Mouse (Mus musculus): Measurements from ENCODE around the gene Ccdc184.

The Ccdc184 gene

GRCm38 (mm10) chr15:98166963-98167644 lies at the start of gene Ccdc184:
Gene Ccdc184 (plus strand): TSS chr15:98167158.
- no peak for DNase-seq (ENCODE audit: low read depth, low spot score)

DNA sequence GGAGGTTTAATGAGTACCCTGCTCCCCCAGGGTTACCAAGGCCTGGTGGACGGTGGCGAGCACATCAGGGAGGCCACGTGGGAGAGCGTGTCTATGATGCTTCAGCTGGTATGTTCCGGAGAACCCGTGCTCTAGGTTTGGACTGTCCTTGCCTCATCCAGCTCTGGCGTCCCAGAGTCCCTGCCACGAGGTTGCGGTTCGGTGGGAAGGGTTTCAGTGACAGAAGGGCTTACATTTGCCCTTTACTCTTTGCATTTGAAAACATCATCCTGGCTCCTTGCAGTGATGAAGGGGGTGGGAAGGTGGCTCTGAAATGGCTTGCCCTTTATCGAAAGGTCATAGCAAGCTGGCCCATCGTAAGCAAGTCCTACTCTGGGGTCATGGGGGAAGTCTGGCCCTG lies 47.6 kb upstream of the Ccdc184 start:
- no peak for DNase-seq (ENCODE audit: low read depth, low spot score)

- DNase-seq (ENCODE audit: low read depth, low spot score), result no peak
These were observed 46.1 kb upstream of the Ccdc184 start for GRCm38 (mm10) chr15:98120831-98121230.

DNA sequence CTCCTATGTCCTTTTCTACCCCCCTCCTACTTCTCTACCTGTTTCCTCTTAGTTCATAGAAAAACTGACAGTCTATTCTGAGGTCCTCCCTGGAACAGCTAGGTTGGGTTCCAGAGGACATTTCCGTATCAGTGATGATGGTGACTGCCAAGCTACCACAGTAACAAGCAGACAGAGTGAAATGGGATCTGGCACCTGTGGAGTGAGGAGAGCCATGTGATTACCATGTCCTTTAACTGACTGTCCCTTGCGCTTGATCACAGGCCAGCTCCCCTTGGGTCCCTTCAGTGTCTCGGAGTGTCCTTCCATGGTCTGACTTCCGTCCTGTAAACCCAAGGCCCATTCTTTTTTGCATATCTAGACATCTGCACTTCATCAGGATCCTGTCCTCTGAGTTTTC lies 36.0 kb upstream of the Ccdc184 start:
- DNase-seq (ENCODE audit: low read depth, low spot score), result no peak

DNA sequence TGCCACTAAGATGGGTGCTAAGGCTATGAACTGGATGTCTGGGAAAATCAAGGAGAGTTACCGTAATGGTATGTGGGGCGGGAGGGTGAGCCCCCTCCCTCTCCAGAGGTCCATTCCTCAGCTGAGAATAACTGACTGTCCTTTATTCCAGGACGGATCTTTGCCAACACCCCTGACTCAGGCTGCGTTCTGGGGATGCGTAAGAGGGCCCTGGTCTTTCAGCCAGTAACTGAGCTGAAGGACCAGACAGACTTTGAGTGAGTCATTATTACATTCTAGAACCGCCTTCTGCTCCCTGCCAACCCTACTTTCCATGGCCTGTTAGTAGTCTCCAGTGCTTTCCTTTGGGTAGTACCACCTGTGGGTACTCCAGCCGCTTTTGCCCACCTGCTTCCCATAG lies 35.5 kb upstream of the Ccdc184 start:
- DNase-seq (ENCODE audit: low read depth, low spot score), result no peak

DNA sequence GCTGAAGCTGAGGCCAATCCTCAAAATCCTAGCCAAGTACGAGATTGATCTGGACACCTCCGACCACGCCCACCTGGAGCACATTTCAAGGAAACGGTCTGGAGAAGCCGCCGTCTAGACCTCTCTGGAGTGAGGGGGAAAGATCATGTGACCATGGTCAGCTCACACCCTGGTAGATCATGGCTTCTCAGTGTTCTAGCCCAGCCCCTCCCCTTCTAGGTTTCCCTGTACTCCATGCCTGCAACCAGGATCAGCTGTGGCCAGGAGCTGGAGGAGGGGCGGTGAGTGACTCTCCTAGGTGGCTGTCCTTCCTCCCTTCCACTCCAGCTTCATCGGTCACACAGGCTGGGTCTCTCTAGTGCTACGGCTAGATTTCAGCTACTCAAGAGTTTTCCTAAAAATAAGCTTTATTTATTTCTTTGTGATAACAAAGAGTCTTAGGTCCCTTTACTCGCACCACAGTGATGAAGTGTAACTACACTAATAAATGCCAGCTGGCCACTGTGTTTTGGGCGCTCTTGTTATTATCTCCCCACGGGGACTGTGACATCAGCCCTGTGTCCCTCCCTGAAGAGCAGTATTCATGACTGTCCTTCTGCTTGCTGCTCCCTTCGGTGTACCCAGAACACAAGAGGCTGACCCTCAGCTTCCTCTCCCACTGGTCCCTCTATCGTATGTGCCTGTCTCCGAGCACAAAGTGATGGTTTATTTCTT lies 34.9 kb upstream of the Ccdc184 start:
- no peak for DNase-seq (ENCODE audit: low read depth, low spot score)

DNA sequence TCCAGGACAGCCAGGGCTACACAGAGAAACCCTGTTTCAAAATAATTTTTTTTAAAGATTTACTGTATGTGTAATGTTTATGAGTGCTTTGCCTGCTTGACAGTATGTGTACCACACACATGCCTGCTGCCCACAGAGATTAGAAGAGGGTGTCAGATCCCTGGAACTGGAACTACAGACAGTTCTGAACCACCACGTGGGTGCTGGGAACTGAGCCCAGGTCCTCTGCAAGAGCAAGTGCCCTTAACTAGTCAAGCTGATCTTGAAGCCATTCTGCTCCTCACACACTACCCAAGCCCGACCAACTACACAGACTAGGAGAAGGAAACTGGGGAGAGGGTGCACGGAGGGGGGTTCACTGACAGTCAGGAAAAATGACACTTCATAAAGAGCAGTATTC lies 33.5 kb upstream of the Ccdc184 start:
- DNase-seq (ENCODE audit: low read depth, low spot score), result no peak

- DNase-seq (ENCODE audit: low read depth, low spot score), result no peak
These were observed 32.9 kb upstream of the Ccdc184 start for GRCm38 (mm10) chr15:98134034-98134433.

DNA sequence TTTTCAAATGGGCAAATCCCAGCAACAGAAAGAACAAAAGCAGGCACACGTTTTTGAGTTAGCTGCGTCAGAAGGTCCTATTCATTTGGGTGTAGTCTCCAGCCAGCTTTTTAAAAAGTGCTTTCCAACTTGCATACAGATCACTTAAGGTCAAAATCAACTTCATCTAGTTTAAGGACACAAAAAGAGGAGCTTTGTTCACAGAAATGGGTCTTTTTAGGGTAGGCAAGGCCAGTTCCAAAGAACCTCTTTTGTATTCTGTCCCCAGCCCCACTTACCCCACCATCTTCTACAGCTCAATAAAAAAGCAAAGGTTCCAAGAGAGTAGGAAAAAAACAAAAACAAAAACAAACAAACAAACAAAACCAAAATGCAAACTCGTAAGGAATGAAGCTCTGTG lies 32.3 kb upstream of the Ccdc184 start:
- no peak for DNase-seq (ENCODE audit: low read depth, low spot score)

- no peak for DNase-seq (ENCODE audit: low read depth, low spot score)
These were observed 31.3 kb upstream of the Ccdc184 start for GRCm38 (mm10) chr15:98135671-98136070.

DNA sequence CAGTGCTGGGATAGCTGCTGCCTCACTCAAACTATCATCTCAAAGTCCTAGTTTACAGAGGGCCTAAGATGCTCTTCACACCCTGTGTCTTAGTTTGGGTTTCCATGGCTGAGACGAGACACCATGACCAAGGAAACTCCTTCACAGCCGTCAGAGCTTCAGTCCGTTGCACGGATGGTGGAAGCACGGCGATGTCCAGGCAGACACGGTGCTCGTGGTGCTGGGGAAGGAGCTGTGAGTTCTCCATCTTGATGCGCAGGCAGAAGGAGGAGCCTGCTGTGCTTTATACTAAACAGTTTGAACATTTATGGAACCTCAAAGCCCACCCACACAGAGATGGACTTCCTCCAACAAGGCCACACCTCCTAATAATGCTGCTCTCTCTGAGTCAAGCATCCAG lies 30.1 kb upstream of the Ccdc184 start:
- no peak for DNase-seq (ENCODE audit: low read depth, low spot score)

GRCm38 (mm10) chr15:98139763-98140162 lies 27.2 kb upstream of the Ccdc184 start:
- DNase-seq (ENCODE audit: low read depth, low spot score), result no peak

DNA sequence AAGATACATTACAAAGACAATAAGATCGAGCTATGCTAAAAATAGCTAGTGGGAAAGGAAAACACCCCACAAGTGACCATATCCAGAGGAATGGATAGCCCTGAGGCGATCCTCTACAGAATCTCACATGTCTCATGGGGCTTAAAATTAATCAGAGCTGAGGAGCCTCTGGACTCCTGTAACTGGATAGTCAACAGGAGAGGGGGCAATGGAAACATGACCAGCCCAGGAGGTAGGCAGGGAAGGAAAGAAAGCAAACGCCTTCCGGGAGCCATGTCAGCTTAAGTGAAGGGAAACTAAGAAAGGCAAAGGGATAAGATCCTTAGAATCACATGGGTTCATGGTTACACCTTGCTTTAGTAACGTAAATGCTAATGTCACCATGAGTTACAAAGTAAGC lies 26.1 kb upstream of the Ccdc184 start:
- DNase-seq (ENCODE audit: low read depth, low spot score), result no peak

DNA sequence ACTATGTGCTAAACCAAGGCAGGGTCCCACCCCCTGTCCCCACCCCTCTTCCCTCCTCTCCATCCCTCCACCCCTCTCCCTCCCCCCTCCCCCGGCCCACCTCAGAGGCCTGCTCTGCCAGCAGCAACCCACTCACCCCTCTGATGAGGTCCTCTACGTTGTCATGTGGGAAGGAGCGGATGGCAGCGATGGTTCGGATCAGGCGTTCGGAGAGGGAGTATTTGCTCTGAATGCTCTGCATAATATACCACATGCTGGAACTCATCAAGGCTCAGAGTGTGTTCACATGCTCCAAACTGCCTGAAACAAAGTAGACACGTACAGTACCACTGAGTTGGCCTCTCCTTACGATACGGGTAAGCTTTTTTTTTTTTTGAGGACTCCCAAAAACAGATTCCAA lies 24.4 kb upstream of the Ccdc184 start:
- no peak for DNase-seq (ENCODE audit: low read depth, low spot score)

DNA sequence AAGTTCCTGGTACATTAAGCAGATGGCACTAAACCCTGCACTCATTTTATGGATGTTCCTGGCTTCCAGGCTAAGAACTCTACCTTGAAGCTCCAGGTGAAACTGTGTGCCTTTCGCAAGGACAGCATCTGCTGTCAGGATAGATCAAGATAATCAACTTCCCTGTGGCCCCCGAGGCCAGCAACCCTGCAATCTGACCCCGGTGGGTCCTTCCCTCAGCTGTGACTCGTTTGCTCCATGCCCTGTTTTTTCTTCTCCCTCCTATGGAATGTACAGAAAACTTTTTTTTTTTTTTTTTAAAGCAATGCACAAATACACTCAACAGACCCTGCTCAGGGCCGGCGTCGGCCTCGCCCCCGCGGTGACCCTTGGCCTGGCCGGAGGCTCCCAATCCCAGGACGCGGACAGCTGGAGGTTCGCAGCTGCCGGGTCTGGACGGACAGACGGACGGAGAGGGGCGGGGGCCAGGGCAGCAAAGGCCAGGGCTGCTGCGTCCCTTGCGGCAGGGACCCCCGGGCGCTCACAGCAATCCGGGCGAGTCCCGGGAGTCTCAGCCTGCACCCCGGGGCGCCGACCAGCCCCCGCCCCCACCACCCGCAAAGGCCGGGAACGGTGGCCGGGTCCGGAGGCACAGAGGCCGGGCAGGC lies 22.0 kb upstream of the Ccdc184 start:
- DNase-seq (ENCODE audit: low read depth, low spot score), result no peak

- DNase-seq (ENCODE audit: low read depth, low spot score), result peak; percentile 84
These were observed 21.3 kb upstream of the Ccdc184 start for GRCm38 (mm10) chr15:98145559-98146181.

DNA sequence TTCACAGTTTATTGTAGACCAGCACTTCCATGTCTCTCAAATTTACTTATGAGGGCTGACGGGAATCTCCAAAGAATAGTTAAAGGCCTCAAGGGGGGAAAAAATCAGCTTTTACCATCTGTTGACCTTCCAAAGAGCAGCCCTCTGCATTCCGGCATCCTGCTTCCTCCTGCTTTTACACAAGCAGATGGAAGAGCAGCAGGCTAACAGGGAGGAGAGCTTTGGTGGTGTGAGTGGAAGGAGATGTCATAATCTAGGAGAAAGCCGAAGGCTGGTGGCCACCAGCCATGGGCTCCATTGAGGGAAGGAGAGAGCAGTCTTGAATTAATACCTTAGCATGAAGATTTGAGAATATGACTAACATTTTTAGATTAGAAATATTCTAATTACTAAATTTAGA lies 18.6 kb upstream of the Ccdc184 start:
- no peak for DNase-seq (ENCODE audit: low read depth, low spot score)

DNA sequence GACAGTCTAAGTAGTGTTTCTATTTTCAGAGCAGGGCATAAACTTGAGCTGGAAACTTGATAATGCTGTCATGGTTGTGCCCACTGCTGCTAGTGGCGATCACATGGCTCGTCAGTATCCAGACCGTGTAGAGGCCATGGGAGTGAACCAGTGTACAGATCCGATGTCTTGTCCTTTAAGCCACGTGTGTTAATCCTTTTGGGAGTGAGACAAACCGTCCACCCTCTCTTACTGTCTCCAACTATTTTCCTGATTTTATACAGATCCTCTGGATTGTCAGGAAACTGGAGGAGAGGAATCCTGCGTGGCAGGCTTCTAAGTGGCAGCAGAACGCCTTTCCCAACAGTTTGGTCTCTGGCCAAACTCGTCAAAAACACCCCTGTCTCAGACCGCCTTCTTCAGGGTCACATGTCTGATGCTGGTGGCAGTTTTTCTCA lies 17.8 kb upstream of the Ccdc184 start:
- no peak for DNase-seq (ENCODE audit: low read depth, low spot score)

GRCm38 (mm10) chr15:98152916-98153315 lies 14.0 kb upstream of the Ccdc184 start:
- no peak for DNase-seq (ENCODE audit: low read depth, low spot score)

- no peak for DNase-seq (ENCODE audit: low read depth, low spot score)
These were observed 13.3 kb upstream of the Ccdc184 start for GRCm38 (mm10) chr15:98153625-98154024.

GRCm38 (mm10) chr15:98154146-98154545 lies 12.8 kb upstream of the Ccdc184 start:
- no peak for DNase-seq (ENCODE audit: low read depth, low spot score)

DNA sequence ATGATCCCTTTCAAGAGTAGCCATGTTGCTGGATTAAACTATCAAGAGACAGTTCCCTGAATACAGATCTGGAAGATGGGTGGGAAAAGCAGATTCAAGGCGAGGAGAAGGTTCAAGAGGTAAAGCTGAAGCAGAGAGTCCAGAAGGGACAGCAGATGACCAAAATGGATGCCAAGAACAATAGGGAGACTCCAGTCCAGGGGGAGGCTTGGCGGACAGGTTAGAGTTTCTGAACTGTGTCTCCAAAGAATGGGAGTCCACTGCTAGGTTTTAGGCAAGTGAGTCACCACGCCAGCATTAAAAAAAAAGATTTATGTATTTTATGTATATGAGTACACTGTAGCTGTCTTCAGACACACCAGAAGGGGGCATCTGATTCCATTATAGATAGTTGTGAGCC lies 12.3 kb upstream of the Ccdc184 start:
- no peak for DNase-seq (ENCODE audit: low read depth, low spot score)

Data from WW6 (cell line).